Mouse (Mus musculus): Measurements from ENCODE around the gene Olfr652. TPM values are rescaled to one million over a fixed set of nuclear protein-coding genes. Genes with fewer than 3 reads are reported as not detected.

The Olfr652 gene
- total RNA-seq (2023) = not detected

DNA sequence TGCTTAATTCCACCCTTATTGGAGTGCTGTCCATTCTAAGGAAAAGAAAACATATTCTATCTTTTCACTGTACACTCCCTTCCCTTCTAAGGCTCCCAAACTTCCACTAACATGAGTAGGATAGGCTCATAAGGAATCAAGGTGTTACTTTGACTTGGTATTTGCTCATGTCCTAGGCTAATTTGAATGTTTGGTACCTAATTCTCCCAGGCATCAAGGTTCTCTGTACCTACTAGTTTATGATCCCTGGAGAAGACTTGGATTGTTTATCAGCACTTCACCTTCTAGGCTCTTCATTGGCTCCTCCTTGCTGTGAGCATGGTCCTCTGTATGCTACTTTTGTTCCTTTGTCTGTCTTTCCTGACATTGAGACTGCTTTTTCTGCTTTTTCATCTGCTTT, at the start of gene Olfr652:
TSS of gene Olfr652 (plus strand) at position 301 of the 400 bp plus-strand sequence.

DNA sequence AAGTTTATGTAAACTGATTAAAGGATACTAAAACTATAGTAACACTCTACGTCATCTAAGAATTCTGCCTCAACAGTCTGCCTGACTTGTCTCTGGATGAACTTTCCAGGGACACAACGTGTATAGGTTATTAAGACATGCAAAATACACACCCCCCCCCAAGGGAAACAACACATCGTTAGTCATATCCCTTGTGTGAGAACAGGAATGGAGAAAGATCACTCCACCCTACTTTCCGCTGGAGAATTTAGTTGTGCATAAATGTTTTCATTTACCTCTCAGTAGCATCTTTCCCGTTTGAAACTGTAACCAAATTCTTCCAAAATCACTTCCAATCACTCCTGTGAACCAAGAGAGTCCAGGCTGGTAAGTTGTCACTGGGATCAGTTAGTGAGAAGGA, 10.9 kb upstream of the Olfr652 start, which contains the start of gene Olfr651:
TSS of gene Olfr651 (plus strand) at position 301 of the 400 bp plus-strand sequence.

GRCm38 (mm10) chr7:104577014-104577413, 16.3 kb downstream of the Olfr652 start, which contains the start of gene Olfr653:
Gene Olfr653 (plus strand): TSS chr7:104577314.

DNA sequence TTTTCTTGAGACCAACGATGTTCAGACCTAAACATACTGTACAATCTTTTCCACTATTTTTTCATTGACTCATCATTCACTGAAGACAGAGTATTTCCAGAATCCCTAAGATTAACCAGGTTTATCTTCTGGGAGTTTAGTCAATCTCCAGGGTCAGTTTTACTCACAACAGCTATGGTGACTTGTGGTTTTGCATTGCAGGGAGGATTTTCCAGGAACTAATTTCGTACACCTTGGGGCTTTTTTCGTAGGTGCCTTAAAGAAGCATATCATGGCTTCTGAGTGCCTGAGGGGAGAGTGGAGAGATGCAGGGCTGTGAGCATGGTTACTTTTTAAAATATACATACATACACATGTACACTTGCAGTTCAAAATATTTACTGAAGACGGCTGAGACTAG, 26.0 kb downstream of the Olfr652 start, which contains the start of gene Olfr654:
TSS of gene Olfr654 (plus strand) at position 301 of the 400 bp plus-strand sequence.

GRCm38 (mm10) chr7:104601679-104602078, 41.0 kb downstream of the Olfr652 start, which contains the start of gene Olfr655:
Gene Olfr655 (minus strand): TSS chr7:104601779.

DNA sequence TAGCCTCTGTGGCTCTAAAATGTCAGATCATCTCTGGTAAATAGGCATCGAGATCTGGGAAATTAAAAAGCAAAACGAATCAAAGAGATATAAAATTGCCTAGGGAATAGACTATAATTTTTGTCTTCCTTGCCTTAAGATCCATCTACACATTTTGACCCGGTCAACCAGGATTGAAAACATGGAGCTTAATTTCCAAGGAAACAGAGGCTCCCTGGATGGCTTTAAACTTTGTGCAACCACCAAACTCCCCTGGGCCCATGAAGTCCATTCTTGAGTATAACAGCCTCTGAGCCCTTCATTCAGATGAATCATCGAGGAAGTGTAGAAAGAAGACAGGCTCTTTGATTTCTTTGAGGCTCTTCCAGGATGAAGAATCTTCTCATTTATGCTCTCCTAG, 53.0 kb downstream of the Olfr652 start, which contains the start of gene Olfr656:
TSS of gene Olfr656 (plus strand) at position 301 of the 400 bp plus-strand sequence.

Other genes with a start within 250 kb of the Olfr652 start
- 99.6 TPM for gene Trim12a, start 245.4 kb upstream of the Olfr652 start, total RNA-seq (2023)
- gene Trim34b, start 231.4 kb upstream of the Olfr652 start, total RNA-seq (2023) = 0.68 TPM
- 37.2 TPM for gene Trim12c, start 207.5 kb upstream of the Olfr652 start, total RNA-seq (2023)
- gene Trim30b, start 191.0 kb upstream of the Olfr652 start, total RNA-seq (2023) = 1.8 TPM
- 0.77 TPM for gene Trim30c, start 160.1 kb upstream of the Olfr652 start, total RNA-seq (2023)
- 58.6 TPM for gene Trim30a, start 95.7 kb upstream of the Olfr652 start, total RNA-seq (2023)
- 6.3 TPM for gene Trim30d, start 53.1 kb upstream of the Olfr652 start, total RNA-seq (2023)
- gene Olfr651, start 10.8 kb upstream of the Olfr652 start, total RNA-seq (2023) = not detected
- gene Olfr653, start 16.4 kb downstream of the Olfr652 start, total RNA-seq (2023) = not detected
- not detected for gene Olfr654, start 26.1 kb downstream of the Olfr652 start, total RNA-seq (2023)
- gene Olfr655, start 40.9 kb downstream of the Olfr652 start, total RNA-seq (2023) = not detected
- not detected for gene Olfr656, start 53.1 kb downstream of the Olfr652 start, total RNA-seq (2023)
- not detected for gene Olfr657, start 63.9 kb downstream of the Olfr652 start, total RNA-seq (2023)
- gene Olfr658, start 86.4 kb downstream of the Olfr652 start, total RNA-seq (2023) = not detected
- gene Olfr659, start 105.9 kb downstream of the Olfr652 start, total RNA-seq (2023) = not detected
- gene Olfr661, start 125.6 kb downstream of the Olfr652 start, total RNA-seq (2023) = not detected
- not detected for gene Usp17le, start 216.6 kb downstream of the Olfr652 start, total RNA-seq (2023)

All from CD4-positive naive resting alpha-beta T cell, adult 57 days (primary cell).